In the genomic region with DNA sequence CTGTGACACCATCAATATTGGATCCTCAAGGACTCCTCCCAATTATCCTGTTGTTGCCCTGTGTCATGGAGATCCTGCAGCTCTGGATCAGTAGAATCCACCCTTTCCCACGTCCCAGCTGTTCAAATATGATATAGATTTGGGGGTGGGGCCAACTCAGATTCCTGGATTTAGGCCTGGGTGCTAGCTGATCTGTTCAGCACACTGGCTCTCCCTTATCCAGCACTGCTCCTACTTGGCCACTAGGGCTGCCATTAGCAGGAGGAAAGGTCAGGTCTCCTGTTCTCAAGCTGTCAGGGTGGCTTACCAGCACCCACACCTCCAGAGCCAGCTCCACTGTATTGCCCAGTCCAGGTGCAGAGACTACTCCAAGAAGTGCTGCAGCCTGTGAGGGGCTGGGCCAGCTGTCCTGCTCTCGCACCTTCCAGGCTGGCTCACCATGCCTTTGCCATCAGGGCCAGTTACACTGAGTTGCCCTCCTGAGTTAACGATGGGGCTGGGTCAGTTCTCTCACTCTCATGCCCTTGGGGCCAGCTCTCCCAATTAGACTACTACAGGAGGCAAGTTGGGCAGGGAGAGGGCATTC, we compare ENCODE assay signal across 15 mouse cellular contexts. TPM values are rescaled to one million over a fixed set of nuclear protein-coding genes. Genes with fewer than 3 reads are reported as not detected.
DNase-seq lines count a peak whose midpoint lies in the region; ATAC-seq and TF ChIP-seq lines count a peak whose summit lies in the region.
"Had no signal": no experiment of that assay in that cellular context is flagged by ENCODE, and none has a peak within 500 bp of the region (broad histone marks: within the 10 kb centered on the region; RNA-seq: fewer than 3 reads in every experiment).

No protein-coding gene starts in this region.

- DNase-seq in embryonic facial prominence, embryonic 10.5 days (ENCODE audit: low spot score), result no peak
- DNase-seq in layer of hippocampus, adult 2 months (ENCODE audit: low spot score in 2 of 2), result no peak
- DNase-seq in layer of hippocampus, adult 8-10 months (ENCODE audit: low spot score in 2 of 2), result no peak
- no peak for DNase-seq in testis, postnatal 14 days (ENCODE audit: low spot score)
- DNase-seq in stomach, postnatal 0 days (ENCODE audit: low spot score), result no peak
- DNase-seq in spleen, postnatal 4 days (ENCODE audit: low spot score in 2 of 2), result no peak
- DNase-seq: cerebellum, postnatal 10 days; kidney, postnatal 25 days; thymus, postnatal 25 days had no signal

- H3K27me3 ChIP-seq in embryonic facial prominence, embryonic 12.5 days, result no peaks in the 10 kb centered on the region
- no peaks in the 10 kb centered on the region for H3K27me3 ChIP-seq in embryonic facial prominence, embryonic 10.5 days (replicated peaks; ENCODE audit: low read depth, poor library complexity, severe bottlenecking)
- no peaks in the 10 kb centered on the region for H3K27me3 ChIP-seq in testis, adult 2 months (ENCODE audit: control insufficient read depth, insufficient read depth, low read length)
- H3K27me3 ChIP-seq in stomach, postnatal 0 days (ENCODE audit: control insufficient read depth, insufficient read depth, low read length), result no peaks in the 10 kb centered on the region
- H3K27me3 ChIP-seq: hindbrain, embryonic 15.5 days; neural tube, embryonic 12.5 days had no signal

- no peak overlapping the region for H3K27ac ChIP-seq in embryonic facial prominence, embryonic 12.5 days
- no peak overlapping the region for H3K27ac ChIP-seq in embryonic facial prominence, embryonic 10.5 days (replicated peaks)
- H3K27ac ChIP-seq in layer of hippocampus, adult 2 months, result no peak overlapping the region
- no peak overlapping the region for H3K27ac ChIP-seq in testis, adult 2 months (ENCODE audit: control insufficient read depth, insufficient read depth, low read depth, low read length)
- no peak overlapping the region for H3K27ac ChIP-seq in stomach, postnatal 0 days (replicated peaks)
- H3K27ac ChIP-seq: hindbrain, embryonic 15.5 days; neural tube, embryonic 12.5 days had no signal

- H3K9ac ChIP-seq in embryonic facial prominence, embryonic 12.5 days, result no peak overlapping the region
- no peak overlapping the region for H3K9ac ChIP-seq in stomach, postnatal 0 days (ENCODE audit: low read length)
- H3K9ac ChIP-seq: hindbrain, embryonic 15.5 days; neural tube, embryonic 12.5 days had no signal

- H3K4me1 ChIP-seq in embryonic facial prominence, embryonic 12.5 days, result no peaks in the 10 kb centered on the region; the same call in 1 of the 2 replicates
- peaks cover 8% of the 10 kb centered on the region for H3K4me1 ChIP-seq in embryonic facial prominence, embryonic 10.5 days
- H3K4me1 ChIP-seq in testis, adult 2 months (ENCODE audit: control insufficient read depth, insufficient read depth, low read length), result no peaks in the 10 kb centered on the region
- no peaks in the 10 kb centered on the region for H3K4me1 ChIP-seq in stomach, postnatal 0 days (replicated peaks; ENCODE audit: control insufficient read depth, insufficient read depth)
- H3K4me1 ChIP-seq: hindbrain, embryonic 15.5 days; neural tube, embryonic 12.5 days had no signal

- H3K9me3 ChIP-seq in embryonic facial prominence, embryonic 12.5 days, result no peaks in the 10 kb centered on the region
- H3K9me3 ChIP-seq in embryonic facial prominence, embryonic 10.5 days, result no peaks in the 10 kb centered on the region
- H3K9me3 ChIP-seq in stomach, postnatal 0 days (ENCODE audit: control insufficient read depth, low read length), result no peaks in the 10 kb centered on the region
- H3K9me3 ChIP-seq: G1E; hindbrain, embryonic 15.5 days; neural tube, embryonic 12.5 days had no signal

- peak; percentile 50 for TF ChIP-seq CTCF in layer of hippocampus, adult 2 months (conservative IDR thresholded peaks at IDR 0.05)
- TF ChIP-seq CTCF in testis, adult 2 months (IDR thresholded peaks at IDR 0.05; ENCODE audit: control insufficient read depth, insufficient read depth, insufficient replicate concordance, low read depth, low read length), result peak; percentile 6; the same call in 1 of the 2 replicates
- peak; percentile 54 for TF ChIP-seq CTCF in stomach, postnatal 0 days (IDR thresholded peaks at IDR 0.05; ENCODE audit: low read depth)

- H3K36me3 ChIP-seq in embryonic facial prominence, embryonic 12.5 days, result no peaks in the 10 kb centered on the region
- no peaks in the 10 kb centered on the region for H3K36me3 ChIP-seq in embryonic facial prominence, embryonic 10.5 days (replicated peaks)
- H3K36me3 ChIP-seq in testis, adult 2 months (ENCODE audit: control insufficient read depth, insufficient read depth, low read length), result no peaks in the 10 kb centered on the region
- H3K36me3 ChIP-seq in stomach, postnatal 0 days (ENCODE audit: control insufficient read depth, insufficient read depth, low read length), result no peaks in the 10 kb centered on the region
- H3K36me3 ChIP-seq: G1E; hindbrain, embryonic 15.5 days; neural tube, embryonic 12.5 days had no signal

- ATAC-seq in embryonic facial prominence, embryonic 12.5 days (ENCODE audit: insufficient number of reproducible peaks, insufficient read depth, low FRiP score, low TSS enrichment), result 0 out of 2 replicates have a peak, but pooled peaks have one; percentile 22
- peak; percentile 45; the same call in 1 of the 2 replicates for ATAC-seq in stomach, postnatal 0 days (ENCODE audit: low FRiP score, low TSS enrichment)

- no peak for TF ChIP-seq EP300 in stomach, postnatal 0 days (optimal IDR thresholded peaks at IDR 0.05)

- no peak overlapping the region for H3K4me2 ChIP-seq in embryonic facial prominence, embryonic 12.5 days (replicated peaks)
- no peak overlapping the region for H3K4me2 ChIP-seq in stomach, postnatal 0 days (replicated peaks; ENCODE audit: low read depth)
- H3K4me2 ChIP-seq: hindbrain, embryonic 15.5 days; midbrain, embryonic 11.5 days; neural tube, embryonic 12.5 days had no signal

- WGBS in embryonic facial prominence, embryonic 12.5 days, result 68% methylated on average over 3 of the region's 3 CpGs
- 66% methylated on average over 3 of the region's 3 CpGs for WGBS in embryonic facial prominence, embryonic 10.5 days
- WGBS in stomach, postnatal 0 days, result 64% methylated on average over 3 of the region's 3 CpGs

- no peak overlapping the region for H3K4me3 ChIP-seq in embryonic facial prominence, embryonic 12.5 days
- H3K4me3 ChIP-seq in embryonic facial prominence, embryonic 10.5 days, result no peak overlapping the region
- H3K4me3 ChIP-seq in layer of hippocampus, adult 2 months, result no peak overlapping the region
- H3K4me3 ChIP-seq in testis, adult 2 months (ENCODE audit: control insufficient read depth, low read depth, low read length), result no peak overlapping the region
- no peak overlapping the region for H3K4me3 ChIP-seq in stomach, postnatal 0 days (ENCODE audit: low read depth, low read length)
- H3K4me3 ChIP-seq: hindbrain, embryonic 15.5 days; neural tube, embryonic 12.5 days had no signal

- TF ChIP-seq POLR2A in testis, adult 2 months (IDR thresholded peaks at IDR 0.05; ENCODE audit: control insufficient read depth, low read depth, low read length), result no peak

RNA-seq across cellular contexts. Expression of gene Myh10, which starts 10.0 kb away (rescaled TPM):
- 161 and 169 TPM in 2 replicates for polyA plus RNA-seq in embryonic facial prominence, embryonic 12.5 days (2016; fragmentation: Nextera tagmentation; extraction: Ambion mirVana)
- 161 and 164 TPM in 2 replicates for polyA plus RNA-seq in embryonic facial prominence, embryonic 10.5 days (2016; fragmentation: Nextera tagmentation; extraction: Ambion mirVana)
- total RNA-seq in layer of hippocampus, adult 2 months (2021), result 100 to 1,000 TPM; 139 to 147 TPM
- total RNA-seq in layer of hippocampus, adult 8-10 months (2022), result 100 to 1,000 TPM; 139 to 165 (median 152) TPM
- 35.7 and 44.2 TPM in 2 replicates for polyA plus RNA-seq in testis, adult 2 months (2012; rRNA removed)
- 20.0 and 20.5 TPM in 2 replicates for polyA plus RNA-seq in stomach, postnatal 0 days (2015; fragmentation: Nextera tagmentation; extraction: Ambion mirVana)
